Mouse (Mus musculus): ENCODE data around the gene U2af1. TPM values are rescaled to one million over a fixed set of nuclear protein-coding genes. Genes with fewer than 3 reads are reported as not detected.

Gene U2af1
- polyA plus RNA-seq (2012; rRNA removed; ENCODE audit: low replicate concordance) = 42.8 and 82.0 TPM in 2 replicates

GRCm38 (mm10) chr17:31658468-31659185 lies at the start of gene U2af1:
U2af1 (minus strand) TSS chr17:31658892.

GRCm38 (mm10) chr17:31677507-31677906 lies 18.8 kb upstream of the U2af1 start, which contains the start of gene Cryaa:
Cryaa (plus strand) TSS chr17:31677807.

DNA sequence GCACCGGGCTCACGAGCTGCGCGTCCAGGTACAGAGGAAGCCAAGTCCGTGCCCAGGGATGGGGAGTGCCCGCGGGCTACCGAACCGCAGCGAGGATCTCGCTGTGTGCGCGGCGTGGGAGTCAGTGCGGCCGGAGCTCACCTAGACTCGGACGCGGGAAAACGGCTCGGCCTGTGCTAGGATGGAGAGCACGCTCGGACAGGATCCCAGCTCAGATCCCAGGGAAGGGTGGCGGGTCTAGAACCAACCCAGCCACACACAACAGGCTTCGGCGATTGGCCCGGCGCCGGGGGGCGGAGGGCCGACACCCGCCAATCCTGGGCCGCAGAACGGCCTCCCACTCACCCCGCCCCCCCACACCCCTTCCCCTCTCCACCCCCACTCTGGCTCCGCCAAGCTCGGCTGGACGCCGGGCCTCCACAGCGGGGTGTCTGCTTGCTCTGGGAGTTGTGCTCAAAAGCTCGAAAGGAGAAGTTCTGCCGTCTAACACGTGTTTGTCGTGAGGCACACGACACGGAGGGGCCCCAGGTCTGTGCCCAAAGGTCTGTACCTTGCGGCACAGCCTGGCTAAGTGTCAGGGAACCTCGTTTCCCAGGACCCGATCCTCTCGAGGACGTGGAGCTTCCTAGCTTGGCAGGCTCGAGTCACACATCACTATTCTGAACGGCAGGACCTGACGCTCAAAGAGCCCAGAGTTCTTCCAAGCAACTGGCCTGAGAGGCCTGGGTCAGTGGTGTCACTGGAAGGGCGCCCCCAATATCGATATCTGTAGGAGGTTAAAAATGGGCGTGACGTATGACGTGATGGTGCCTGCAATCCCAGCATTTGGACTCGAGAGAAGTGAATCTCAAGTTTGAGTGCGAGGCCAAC lies 21.5 kb downstream of the U2af1 start, which contains the start of gene Cbs:
Gene Cbs, minus strand, starts transcription at position 297 of the 870 bp plus-strand sequence.

Other genes starting within 250 kb of the U2af1 start
- 33.4 and 47.8 TPM in 2 replicates for gene Wdr4, start 138.9 kb downstream of the U2af1 start, polyA plus RNA-seq (2012; rRNA removed; ENCODE audit: low replicate concordance)
- 260 and 402 TPM in 2 replicates for gene Ndufv3, start 138.8 kb downstream of the U2af1 start, polyA plus RNA-seq (2012; rRNA removed; ENCODE audit: low replicate concordance)
- gene Pknox1, start 94.2 kb downstream of the U2af1 start, polyA plus RNA-seq (2012; rRNA removed; ENCODE audit: low replicate concordance) = 16.4 and 43.8 TPM in 2 replicates
- 7.8 and 17.6 TPM in 2 replicates for gene Cbs, start 21.7 kb downstream of the U2af1 start, polyA plus RNA-seq (2012; rRNA removed; ENCODE audit: low replicate concordance)
- not detected in 2 replicates for gene Cryaa, start 18.9 kb upstream of the U2af1 start, polyA plus RNA-seq (2012; rRNA removed; ENCODE audit: low replicate concordance)
- gene Sik1, start 196.9 kb upstream of the U2af1 start, polyA plus RNA-seq (2012; rRNA removed; ENCODE audit: low replicate concordance) = 17.4 and 35.8 TPM in 2 replicates